Mouse (Mus musculus) brown adipose tissue, adult 24 weeks (tissue): ENCODE results near the gene Wdr4. TPM values are rescaled to one million over a fixed set of nuclear protein-coding genes. Genes with fewer than 3 reads are reported as not detected.
"Not testable (repeated sequence)": the region's sequence is repeated elsewhere in the genome, so short reads cannot be mapped to it uniquely, and the experiment has no call there.

ENCODE experiments used
- H3K27ac ChIP-seq: fragments of 200-500 bp; replicated peaks from 2 replicates; pipeline ENCODE4 v1.5.1; 2012; ENCODE audit warnings: low read depth, mild to moderate bottlenecking, low read length
- H3K4me1 ChIP-seq: fragments of 200-500 bp; 2 replicates; pipeline ENCODE4 v1.6.1; 2012; ENCODE audit warnings: low read length, mixed read lengths; ENCODE audit not compliant: control insufficient read depth, insufficient read depth, insufficient read length
- H3K4me3 ChIP-seq: fragments of 200-500 bp; 2 replicates; pipeline ENCODE4 v1.5.1; 2012; ENCODE audit warnings: low read depth, mild to moderate bottlenecking, low read length, moderate library complexity; ENCODE audit not compliant: insufficient read depth
- polyA plus RNA-seq: library from polyadenylated mRNA; stranded (reverse); fragments of >200 nt; gene quantifications from 2 replicates; pipeline ENCODE4 v1.2.4, GENCODE M21; 2012; ENCODE audit not compliant: missing spikeins, insufficient read depth, insufficient read length

The Wdr4 gene
- polyA plus RNA-seq, 1 experiment, result 7.0 TPM

DNA sequence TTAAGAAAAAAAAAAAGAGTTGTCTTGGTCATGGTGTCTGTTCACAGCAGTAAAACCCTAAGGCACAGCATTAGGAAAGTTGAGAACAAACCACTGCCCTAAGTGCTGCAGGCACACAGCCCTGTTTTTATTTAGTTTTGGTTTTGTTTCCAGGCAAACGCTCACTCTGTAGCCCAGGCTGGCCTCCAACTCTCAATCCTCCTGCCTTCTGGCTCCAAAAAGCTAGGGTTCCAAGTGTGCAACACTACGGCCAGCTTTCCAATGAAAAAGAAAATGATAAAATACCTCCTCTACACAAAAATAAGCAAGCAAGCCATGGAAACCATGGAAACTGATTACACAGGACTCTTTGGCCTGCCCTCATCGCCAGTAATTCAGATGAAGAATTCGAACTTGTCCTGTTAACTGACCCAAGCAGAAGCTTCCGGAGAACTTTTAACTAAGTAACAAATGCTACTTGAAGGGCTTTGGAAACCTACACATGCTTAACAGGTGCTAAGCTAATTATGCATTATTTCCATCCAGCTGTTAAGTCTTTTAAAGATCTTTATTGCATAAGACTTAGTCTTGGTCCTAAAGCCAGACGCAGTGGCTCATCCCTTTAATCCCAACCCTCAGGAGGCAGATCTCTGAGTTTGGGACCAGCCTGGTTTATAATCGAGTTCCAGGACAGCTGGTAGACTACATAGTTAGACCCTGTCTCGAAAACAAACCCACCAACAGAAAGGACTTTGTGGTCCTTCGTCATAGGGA, 26.8 kb upstream of the Wdr4 start:
- Histone ChIP-seq H3K4me1 (no peaks in the 10 kb centered on the region), H3K4me3 (no peak overlapping the region), H3K27ac (no peak overlapping the region)

DNA sequence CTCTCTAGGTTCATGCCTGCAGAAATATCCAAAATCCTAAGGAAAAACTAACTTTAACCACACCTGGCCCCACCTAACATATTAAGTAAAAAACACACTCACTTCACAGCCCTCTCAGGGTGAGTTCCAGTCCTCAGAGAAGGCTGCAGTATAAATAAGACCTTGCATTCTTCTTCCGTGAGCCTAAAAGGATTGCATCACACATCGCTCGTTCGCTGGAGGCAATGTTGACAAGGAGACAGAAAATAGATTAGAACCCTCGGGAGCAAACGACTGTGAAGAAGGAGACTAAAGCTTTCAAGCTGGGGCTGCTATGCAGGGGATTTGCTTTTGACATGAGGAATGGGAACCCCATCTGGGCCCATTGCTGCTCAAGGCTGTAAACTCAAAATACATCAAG, 23.8 kb upstream of the Wdr4 start:
- no peak overlapping the region for H3K27ac ChIP-seq
- no peak overlapping the region for H3K4me3 ChIP-seq
- H3K4me1 ChIP-seq, result no peaks in the 10 kb centered on the region

DNA sequence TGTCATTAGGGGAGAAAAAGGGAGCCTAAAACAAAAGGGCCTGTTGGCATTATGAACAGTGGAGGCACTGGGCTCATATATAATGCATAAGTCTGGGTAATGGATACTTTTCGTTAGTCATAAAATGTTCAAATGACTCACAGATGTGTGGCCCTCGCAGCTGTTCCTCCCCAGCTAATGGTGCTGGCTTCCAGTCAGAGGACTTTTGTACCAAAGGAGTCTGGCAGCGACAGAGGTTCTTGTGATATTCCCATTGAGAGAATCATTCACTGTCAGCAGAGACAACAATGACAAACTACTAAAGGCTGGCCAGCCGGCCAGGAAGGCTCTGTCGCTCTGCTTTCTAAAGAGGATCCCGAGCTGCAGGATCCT, 21.7 kb upstream of the Wdr4 start:
- Histone ChIP-seq H3K4me3 (no peak overlapping the region), H3K4me1 (no peaks in the 10 kb centered on the region), H3K27ac (no peak overlapping the region)

DNA sequence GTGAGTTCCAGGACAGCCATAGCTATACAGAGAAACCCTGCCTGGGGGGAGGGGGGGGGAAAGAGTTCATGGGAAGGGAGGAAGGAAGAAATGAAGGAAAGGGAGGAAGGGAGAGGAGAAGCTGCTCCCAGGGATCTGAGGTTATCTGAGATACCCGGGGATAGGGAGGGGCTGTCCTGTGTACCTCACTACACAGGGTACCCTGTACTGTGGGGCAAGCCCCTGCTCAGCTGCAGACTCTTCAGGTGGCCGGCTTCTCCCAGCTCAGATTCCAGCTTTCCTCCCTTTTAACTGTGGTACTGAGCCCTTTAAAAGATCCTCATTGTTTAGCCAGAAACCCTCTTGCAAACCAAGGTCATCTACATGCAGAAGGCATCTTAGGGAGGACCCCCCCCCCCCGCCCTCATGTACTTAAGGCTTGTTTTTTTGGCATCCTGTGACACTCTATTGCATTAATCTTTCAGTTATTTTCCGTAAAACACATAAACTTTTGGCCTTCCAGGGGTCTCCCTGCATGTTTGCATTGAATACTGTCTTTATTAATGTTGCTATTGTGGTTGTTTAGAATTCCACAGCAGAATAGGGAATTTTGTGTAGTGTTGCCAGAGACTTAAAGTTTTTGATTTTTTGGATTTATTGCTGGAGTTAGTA, 21.2 kb upstream of the Wdr4 start:
- H3K4me3 ChIP-seq, result no peak overlapping the region
- no peak overlapping the region for H3K27ac ChIP-seq
- H3K4me1 ChIP-seq, result no peaks in the 10 kb centered on the region

DNA sequence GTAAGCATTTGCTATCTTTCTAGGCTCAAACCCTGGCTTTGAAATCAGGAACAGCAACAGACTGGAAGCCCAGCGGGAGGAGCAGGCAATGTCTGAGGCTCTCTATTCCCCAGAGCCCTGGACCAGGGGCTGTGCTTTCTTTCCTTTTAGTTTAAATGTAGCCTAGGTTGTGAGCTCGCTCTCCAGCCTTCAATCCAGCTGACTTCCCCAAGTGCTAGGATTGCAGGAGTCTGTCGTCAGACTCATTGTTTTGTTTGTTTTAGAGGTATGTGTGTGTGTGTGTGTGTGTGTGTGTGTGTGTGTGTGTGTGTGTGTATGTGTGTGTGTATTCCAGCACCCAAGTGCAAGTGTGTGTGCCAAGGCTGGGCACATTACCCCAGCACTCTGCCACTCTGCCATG, 20.3 kb upstream of the Wdr4 start:
- no peak overlapping the region for H3K27ac ChIP-seq
- no peak overlapping the region for H3K4me3 ChIP-seq
- peaks cover 4% of the 10 kb centered on the region; the same call in 1 of the 2 replicates for H3K4me1 ChIP-seq

DNA sequence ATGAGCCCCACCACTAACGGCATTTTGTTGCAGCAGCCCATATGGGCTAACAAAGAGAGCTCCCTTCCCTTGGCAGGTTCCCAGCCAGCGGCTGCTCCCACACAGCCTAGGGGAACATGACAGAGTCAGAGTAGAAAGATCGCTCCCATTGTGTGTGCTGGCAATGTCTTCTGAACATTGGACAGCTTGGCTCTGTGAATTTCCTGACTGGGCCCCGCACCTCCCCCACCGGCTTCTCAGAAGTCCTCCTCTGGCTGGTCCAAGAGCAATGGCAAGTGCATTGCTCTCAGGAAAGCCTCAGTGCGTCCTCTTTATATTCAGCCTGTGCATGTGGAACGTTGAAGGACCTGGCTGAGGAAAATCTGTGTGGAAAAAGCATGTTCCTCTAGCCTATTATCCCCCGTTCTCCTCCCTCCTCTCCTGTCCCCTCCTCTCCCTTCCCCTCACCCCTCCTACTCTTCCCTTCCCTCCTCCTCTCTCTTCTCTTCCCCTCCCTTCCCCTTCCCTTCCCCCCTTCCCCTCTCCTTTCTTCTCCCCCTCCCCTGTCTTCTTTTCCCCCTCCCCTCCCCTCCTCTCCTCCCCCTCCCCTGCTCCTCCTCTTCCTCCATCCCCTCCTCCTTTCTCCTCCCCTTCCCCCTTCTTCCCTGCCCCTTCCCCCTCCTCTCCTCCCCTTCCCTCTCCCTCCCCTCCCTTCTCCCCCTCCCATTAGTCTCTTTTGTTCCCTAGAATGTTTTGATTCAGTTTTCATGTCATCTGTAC, 16.3 kb upstream of the Wdr4 start:
- Histone ChIP-seq H3K4me3 (no peak overlapping the region), H3K27ac (no peak overlapping the region), H3K4me1 (peaks cover 4% of the 10 kb centered on the region; the same call in 1 of the 2 replicates)

DNA sequence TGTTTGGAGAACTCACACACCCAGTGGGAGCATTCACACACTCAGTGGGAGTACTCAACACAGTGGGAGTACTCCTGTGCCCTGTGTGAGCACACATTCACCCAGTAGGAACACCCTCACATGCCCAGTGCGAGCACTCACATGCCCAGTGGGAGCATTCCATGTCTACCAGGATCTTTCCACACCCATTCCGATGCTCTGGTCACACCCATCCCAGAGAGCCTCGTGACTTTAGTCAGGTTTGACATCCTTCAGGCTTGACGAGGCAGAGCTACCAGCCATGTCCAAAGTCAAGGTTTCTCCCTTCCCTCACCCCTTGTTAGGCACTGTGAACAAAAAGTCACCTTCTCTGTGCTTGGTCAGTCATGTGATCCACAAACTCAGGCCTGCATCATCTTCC, 15.6 kb upstream of the Wdr4 start:
- Histone ChIP-seq H3K4me3 (no peak overlapping the region), H3K27ac (no peak overlapping the region), H3K4me1 (peaks cover 4% of the 10 kb centered on the region; the same call in 1 of the 2 replicates)

DNA sequence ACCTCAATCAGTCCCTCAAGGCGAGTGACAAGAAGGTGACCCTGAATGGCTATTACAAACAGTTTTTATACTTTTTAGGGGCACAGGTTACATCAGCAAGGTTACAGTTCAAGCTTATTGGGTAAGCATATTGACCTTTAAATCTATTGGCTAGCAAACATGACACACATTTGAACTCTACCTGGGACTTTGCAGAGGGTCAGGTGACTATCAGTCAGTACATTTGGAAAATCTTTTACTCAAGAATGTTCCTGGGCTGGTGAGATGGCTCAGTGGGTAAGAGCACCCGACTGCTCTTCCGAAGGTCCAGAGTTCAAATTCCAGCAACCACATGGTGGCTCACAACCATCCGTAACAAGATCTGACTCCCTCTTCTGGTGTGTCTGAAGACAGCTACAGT, 12.6 kb upstream of the Wdr4 start:
- not testable (repeated sequence) for H3K4me1 ChIP-seq, H3K27ac ChIP-seq

DNA sequence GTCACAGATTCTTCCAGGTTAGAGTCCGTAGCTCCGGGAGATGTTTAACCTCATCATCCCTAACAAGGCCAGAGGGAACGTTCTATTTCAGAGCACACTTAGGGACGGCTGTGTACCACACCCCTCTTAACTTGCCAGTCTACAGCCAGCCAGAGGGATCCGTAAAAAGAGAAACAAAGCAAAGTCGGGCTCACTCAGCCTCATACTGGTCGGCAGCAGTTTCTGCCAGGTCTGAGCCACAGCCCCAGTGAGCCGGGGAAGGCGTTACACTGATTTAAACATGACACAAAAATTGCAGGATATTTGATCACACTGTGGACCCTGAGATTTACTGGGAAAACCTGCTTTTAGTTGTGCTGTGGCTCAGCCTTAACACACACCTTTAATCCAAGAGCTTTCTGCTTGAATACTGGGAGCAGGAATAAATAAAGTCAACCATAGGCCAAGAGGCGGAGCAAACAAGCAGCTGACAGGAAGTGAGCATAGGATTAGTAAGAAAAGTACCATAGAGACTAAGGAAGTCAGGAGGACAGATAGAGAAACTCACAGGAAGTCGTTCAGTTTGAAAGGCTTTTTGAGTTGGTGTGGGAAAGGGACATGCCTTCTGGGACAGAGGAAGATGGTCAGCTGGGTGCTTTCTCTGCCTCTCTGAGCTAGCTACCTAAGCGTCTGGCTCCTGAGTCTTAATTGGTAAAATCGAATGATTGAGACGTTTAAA, 11.8 kb upstream of the Wdr4 start:
- H3K4me1 ChIP-seq, result peaks cover 4% of the 10 kb centered on the region; the same call in 1 of the 2 replicates

More for the DNA sequence above, 12.6 kb upstream of the Wdr4 start:
- not testable (repeated sequence) for H3K4me3 ChIP-seq

DNA sequence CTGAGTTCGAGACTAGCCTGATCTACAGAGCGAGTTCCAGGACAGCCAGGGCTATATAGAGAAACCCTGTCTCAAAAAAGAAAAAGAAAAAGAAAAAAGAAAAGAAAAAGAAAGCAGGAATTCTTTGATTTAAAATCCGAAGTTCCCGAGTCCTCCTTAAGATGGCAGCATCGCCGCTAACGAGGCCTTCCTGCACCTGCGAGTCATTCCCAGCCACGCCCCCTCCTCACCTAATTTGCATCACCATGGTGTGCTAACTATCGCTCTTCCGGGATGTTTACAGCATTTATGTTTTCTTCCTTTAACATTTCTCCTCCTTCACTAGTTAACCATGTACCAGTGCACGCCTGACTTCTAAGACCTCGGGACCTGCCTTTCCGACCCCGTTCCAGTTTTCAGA, 9.5 kb upstream of the Wdr4 start:
- Histone ChIP-seq H3K27ac (no peak overlapping the region), H3K4me1 (no peaks in the 10 kb centered on the region), H3K4me3 (no peak overlapping the region)

More for the DNA sequence above, 11.8 kb upstream of the Wdr4 start:
- H3K27ac ChIP-seq, result no peak overlapping the region
- no peak overlapping the region for H3K4me3 ChIP-seq

DNA sequence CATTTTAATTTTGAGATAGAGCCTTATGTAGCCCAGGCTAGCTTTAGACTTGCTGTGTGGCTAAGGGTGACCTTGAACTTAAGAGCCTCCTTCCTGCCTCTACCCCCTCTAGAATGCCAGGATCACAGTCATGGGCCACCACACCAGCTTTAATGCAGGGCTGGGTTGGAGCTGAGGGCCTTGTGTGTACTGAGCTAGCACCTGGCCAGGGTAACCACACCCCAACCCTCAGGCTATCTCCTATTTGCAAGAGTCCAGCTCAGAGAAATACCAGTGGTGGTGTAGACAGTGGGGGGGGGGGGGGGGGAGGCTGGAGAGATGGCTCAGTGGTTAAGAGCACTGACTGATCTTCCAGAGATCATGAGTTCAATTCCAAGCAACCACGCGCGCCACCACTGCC, 6.0 kb upstream of the Wdr4 start:
- Histone ChIP-seq H3K4me3 (no peak overlapping the region), H3K4me1 (peaks cover 2% of the 10 kb centered on the region; the same call in 1 of the 2 replicates), H3K27ac (no peak overlapping the region)

DNA sequence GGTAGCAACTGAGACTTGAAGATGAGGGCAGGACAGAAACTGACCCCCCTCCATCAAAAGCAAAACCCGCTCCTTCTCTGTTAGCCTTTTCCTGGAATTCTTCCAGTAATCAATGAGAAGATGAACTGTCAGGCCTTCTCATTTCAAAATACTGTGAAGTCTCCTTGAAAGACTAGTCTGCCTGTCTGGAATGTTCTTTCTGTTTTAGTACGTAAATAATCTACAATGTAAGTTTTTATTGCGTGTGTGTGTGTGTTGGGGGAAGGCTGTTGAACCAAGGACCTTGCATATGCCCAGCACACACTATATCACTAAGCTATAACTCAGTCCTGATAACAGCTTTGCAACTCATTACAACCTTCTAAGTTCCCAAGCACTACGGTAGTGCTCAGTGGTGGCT, 5.3 kb upstream of the Wdr4 start:
- H3K4me3 ChIP-seq, result no peak overlapping the region
- H3K4me1 ChIP-seq, result peaks cover 2% of the 10 kb centered on the region; the same call in 1 of the 2 replicates
- H3K27ac ChIP-seq, result no peak overlapping the region

DNA sequence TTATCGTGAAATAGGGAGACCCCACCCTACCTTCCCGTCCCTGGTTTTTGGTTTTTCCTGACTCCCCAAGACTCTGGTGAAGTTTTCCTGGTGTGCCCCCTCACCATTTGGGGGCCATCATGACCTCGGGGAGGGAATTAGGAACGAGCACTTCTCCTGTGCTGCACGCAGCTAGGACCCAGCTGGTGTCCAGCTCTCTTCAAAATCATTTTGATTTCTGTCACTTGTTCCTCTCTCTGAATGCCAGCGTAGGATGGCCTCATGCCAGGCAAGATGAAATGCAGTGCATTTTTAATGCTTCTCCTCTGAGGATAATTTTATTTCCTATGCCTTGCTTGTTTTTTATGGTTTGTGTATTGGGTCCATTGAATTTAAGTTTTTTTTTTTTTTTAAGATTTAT, 2.2 kb upstream of the Wdr4 start:
- H3K27ac ChIP-seq, result no peak overlapping the region
- H3K4me3 ChIP-seq, result no peak overlapping the region

DNA sequence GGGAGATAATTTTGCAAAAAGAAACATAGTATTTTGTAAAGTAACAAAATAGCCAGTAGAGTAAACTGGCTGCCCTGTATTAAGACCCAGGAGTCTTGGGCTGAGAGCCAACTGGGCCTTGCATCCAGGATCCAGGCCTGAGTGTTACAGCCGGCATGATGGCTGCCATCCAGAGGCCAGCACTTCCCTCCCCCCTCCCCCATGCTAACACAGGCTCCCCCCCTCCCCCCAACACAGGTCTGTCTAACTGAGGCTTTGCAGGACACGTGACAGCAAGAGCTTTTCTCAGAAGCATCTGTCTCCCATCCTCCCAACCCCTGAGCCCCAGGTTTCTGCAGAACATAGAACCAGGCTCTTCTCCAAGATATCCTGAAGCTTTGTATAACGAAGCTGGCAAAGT, 1.1 kb upstream of the Wdr4 start:
- H3K4me1 ChIP-seq, result peaks cover 2% of the 10 kb centered on the region; the same call in 1 of the 2 replicates
- peak overlapping the region; percentile 80 for H3K4me3 ChIP-seq
- no peak overlapping the region for H3K27ac ChIP-seq

More for the DNA sequence above, 2.2 kb upstream of the Wdr4 start:
- H3K4me1 ChIP-seq, result peaks cover 2% of the 10 kb centered on the region; the same call in 1 of the 2 replicates
